Mouse (Mus musculus) hindbrain, postnatal 0 days (tissue): ENCODE data around the gene Zdhhc19. TPM values are rescaled to one million over a fixed set of nuclear protein-coding genes. Genes with fewer than 3 reads are reported as not detected.

Experiments used
- ATAC-seq: fragments of 200-750 bp; cut with Nextera tagmentation; 2 replicates; pipeline ENCODE4 v1.8.0; 2017; ENCODE audit warnings: mild to moderate bottlenecking, moderate TSS enrichment, moderate library complexity
- DNase-seq: peaks from one replicate; pipeline ENCODE4 v3.0.0-alpha.2; 2015; ENCODE audit warnings: low spot score
- H3K27ac ChIP-seq: fragments of 300-500 bp; sonication (generic); 2 replicates; pipeline ENCODE4 v1.5.1; 2014; ENCODE audit warnings: mild to moderate bottlenecking
- H3K27me3 ChIP-seq: fragments of 300-500 bp; sonication (generic); 2 replicates; pipeline ENCODE4 v1.6.1; 2014; ENCODE audit warnings: low read length, mixed read lengths; ENCODE audit not compliant: insufficient read depth
- H3K36me3 ChIP-seq: fragments of 300-500 bp; sonication (generic); 2 replicates; pipeline ENCODE4 v1.6.1; 2014; ENCODE audit warnings: low read length, mixed read lengths; ENCODE audit not compliant: insufficient read depth
- H3K4me1 ChIP-seq: fragments of 300-500 bp; sonication (generic); 2 replicates; pipeline ENCODE4 v1.6.1; 2014; ENCODE audit warnings: antibody characterized with exemption, low read length, mixed read lengths; ENCODE audit not compliant: insufficient read depth
- H3K4me2 ChIP-seq: fragments of 300-500 bp; sonication (generic); 2 replicates; pipeline ENCODE4 v1.6.1; 2014; ENCODE audit warnings: low read depth, mild to moderate bottlenecking, low read length, moderate library complexity, mixed read lengths
- H3K4me3 ChIP-seq: fragments of 300-500 bp; sonication (generic); 2 replicates; pipeline ENCODE4 v1.5.1; 2014; ENCODE audit warnings: low read length
- H3K9ac ChIP-seq: fragments of 300-500 bp; sonication (generic); replicated peaks from 2 replicates; pipeline ENCODE4 v1.6.1; 2014; ENCODE audit warnings: mild to moderate bottlenecking, low read length, moderate library complexity, mixed read lengths
- H3K9me3 ChIP-seq: fragments of 300-500 bp; sonication (generic); 2 replicates; pipeline ENCODE4 v1.6.1; 2016; ENCODE audit warnings: low read length, mixed read lengths
- CTCF ChIP-seq: IDR thresholded peaks from 2 replicates; pipeline ENCODE4 v1.5.1; 2016; ENCODE audit warnings: antibody characterized with exemption, control low read depth, low read depth
- WGBS: fragments of 180-500 bp; shearing (Covaris S2); extraction: QIAGEN DNeasy Blood & Tissue Kit; methylation state at CpG from one replicate; pipeline ENCODE4 v1.1.7; 2014; 5-methylcytosine and 5-hydroxymethylcytosine counted together
- polyA plus RNA-seq: library from polyadenylated mRNA; unstranded; fragments of >200 nt; fragmentation: Nextera tagmentation; extraction: Ambion mirVana; gene quantifications from 2 replicates; pipeline ENCODE4 v1.2.1, GENCODE M21; 2015
- total RNA-seq: library from RNA; depleted of rRNA; stranded (reverse); fragments of >200 nt; gene quantifications from 2 replicates; pipeline ENCODE4 v1.2.3, GENCODE M21; 2014

Zdhhc19 gene
- total and polyA plus RNA-seq, 2 experiments from 2014 or later, result 0.33 TPM; not detected in 1

- no peak overlapping the region for H3K4me2 ChIP-seq
- no peak for ATAC-seq
- TF ChIP-seq CTCF, result no peak
- H3K9ac ChIP-seq, result no peak overlapping the region
- no peaks in the 10 kb centered on the region for H3K36me3 ChIP-seq
- no peak for DNase-seq
- H3K4me1 ChIP-seq, result no peaks in the 10 kb centered on the region
- H3K4me3 ChIP-seq, result no peak overlapping the region
- no peaks in the 10 kb centered on the region for H3K9me3 ChIP-seq
- H3K27me3 ChIP-seq, result no peaks in the 10 kb centered on the region
- no peak overlapping the region for H3K27ac ChIP-seq
- 52% methylated on average over 5 of the region's 5 CpGs for WGBS
Observed at GRCm38 (mm10) chr16:32537867-32538660, 42.0 kb downstream of the Zdhhc19 start.

GRCm38 (mm10) chr16:32538761-32539255, 42.7 kb downstream of the Zdhhc19 start:
- H3K4me2 ChIP-seq, result no peak overlapping the region

GRCm38 (mm10) chr16:32541338-32542179, 45.5 kb downstream of the Zdhhc19 start:
- Histone ChIP-seq H3K4me2 (no peak overlapping the region), H3K9me3 (no peaks in the 10 kb centered on the region), H3K4me1 (no peaks in the 10 kb centered on the region), H3K9ac (no peak overlapping the region), H3K36me3 (no peaks in the 10 kb centered on the region), H3K27me3 (no peaks in the 10 kb centered on the region), H3K27ac (no peak overlapping the region), H3K4me3 (no peak overlapping the region)
- DNase-seq (no peak), ATAC-seq (no peak)
- TF ChIP-seq CTCF, result no peak
- 88% methylated on average over 6 of the region's 6 CpGs for WGBS

More at GRCm38 (mm10) chr16:32538761-32539255, 42.7 kb downstream of the Zdhhc19 start:
- no peaks in the 10 kb centered on the region for H3K4me1 ChIP-seq
- 31% methylated on average over 3 of the region's 3 CpGs for WGBS
- peak; percentile 23 for DNase-seq
- ATAC-seq, result no peak
- no peaks in the 10 kb centered on the region for H3K27me3 ChIP-seq
- no peak overlapping the region for H3K4me3 ChIP-seq
- no peaks in the 10 kb centered on the region for H3K36me3 ChIP-seq
- no peak overlapping the region for H3K27ac ChIP-seq
- H3K9ac ChIP-seq, result no peak overlapping the region
- no peak for TF ChIP-seq CTCF
- H3K9me3 ChIP-seq, result no peaks in the 10 kb centered on the region

- Histone ChIP-seq H3K9ac (no peak overlapping the region), H3K9me3 (no peaks in the 10 kb centered on the region), H3K36me3 (no peaks in the 10 kb centered on the region), H3K4me3 (no peak overlapping the region), H3K4me1 (no peaks in the 10 kb centered on the region), H3K27me3 (no peaks in the 10 kb centered on the region), H3K4me2 (no peak overlapping the region), H3K27ac (no peak overlapping the region)
- ATAC-seq, result no peak
- 79% methylated on average over 3 of the region's 3 CpGs for WGBS
- no peak for DNase-seq
- TF ChIP-seq CTCF, result no peak
Observed at GRCm38 (mm10) chr16:32543422-32543821, 47.4 kb downstream of the Zdhhc19 start.

- no peaks in the 10 kb centered on the region for H3K36me3 ChIP-seq
- no peak for ATAC-seq
- H3K9me3 ChIP-seq, result no peaks in the 10 kb centered on the region
- H3K9ac ChIP-seq, result no peak overlapping the region
- no peak overlapping the region for H3K27ac ChIP-seq
- DNase-seq, result no peak
- H3K4me3 ChIP-seq, result no peak overlapping the region
- H3K27me3 ChIP-seq, result no peaks in the 10 kb centered on the region
- no peak overlapping the region for H3K4me2 ChIP-seq
- no peaks in the 10 kb centered on the region for H3K4me1 ChIP-seq
- WGBS, result 66% methylated on average over 10 of the region's 10 CpGs
- TF ChIP-seq CTCF, result no peak
Observed at GRCm38 (mm10) chr16:32547156-32548068, 51.3 kb downstream of the Zdhhc19 start.

GRCm38 (mm10) chr16:32550084-32550483, 54.0 kb downstream of the Zdhhc19 start:
- no peaks in the 10 kb centered on the region for H3K27me3 ChIP-seq
- TF ChIP-seq CTCF, result no peak
- 86% methylated on average over 4 of the region's 4 CpGs for WGBS
- DNase-seq (no peak), ATAC-seq (no peak)
- no peak overlapping the region for H3K9ac ChIP-seq
- H3K9me3 ChIP-seq, result no peaks in the 10 kb centered on the region
- H3K4me1 ChIP-seq, result no peaks in the 10 kb centered on the region
- no peak overlapping the region for H3K4me2 ChIP-seq
- no peaks in the 10 kb centered on the region for H3K36me3 ChIP-seq
- H3K4me3 ChIP-seq, result no peak overlapping the region
- no peak overlapping the region for H3K27ac ChIP-seq
